Mouse (Mus musculus): ENCODE measurements at regions not wholly inside any gene's neighbourhood (a gene's known extent, or its start where the extent isn't known, plus 50 kb on each side); places are given as distances from the start of the nearest gene placed in this dataset.

- DNase-seq, result no peak
Measured at GRCm38 (mm10) chr4:95105424-95105823, 53.4 kb upstream of the Jun start.

GRCm38 (mm10) chr4:95105926-95106622 is 54.1 kb upstream of the Jun start:
- DNase-seq, result no peak

GRCm38 (mm10) chr4:95106881-95107665 is 55.1 kb upstream of the Jun start:
- no peak for DNase-seq

GRCm38 (mm10) chr4:95108811-95109210 is 56.8 kb upstream of the Jun start:
- no peak for DNase-seq

- DNase-seq, result no peak
Measured at GRCm38 (mm10) chr4:95110828-95111227, 58.8 kb upstream of the Jun start.

DNA sequence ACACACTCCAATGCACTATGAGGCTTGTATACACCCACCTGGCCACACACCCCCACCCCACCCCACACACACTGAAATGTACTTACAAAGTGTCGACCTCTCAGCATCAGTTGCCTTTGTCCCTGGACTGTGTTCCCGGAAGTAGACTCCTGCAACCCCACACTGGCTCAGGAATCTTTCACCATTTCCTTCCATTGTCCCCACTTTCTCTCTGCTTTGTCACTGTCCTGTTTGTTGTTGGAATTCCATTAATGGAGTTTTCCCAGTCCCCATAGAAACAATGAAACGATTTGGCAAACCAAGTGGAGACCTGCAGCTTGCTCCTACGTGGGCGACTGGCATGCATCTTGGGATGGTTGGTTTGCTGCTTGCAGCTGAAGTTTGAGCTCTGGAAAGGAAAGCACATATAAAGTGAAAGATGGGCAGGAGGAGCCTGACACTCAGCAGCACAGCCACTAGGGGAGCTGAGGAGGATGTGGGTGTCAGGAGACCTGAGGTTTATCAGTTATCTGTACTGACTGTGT is 65.2 kb upstream of the Jun start:
- DNase-seq, result no peak

DNA sequence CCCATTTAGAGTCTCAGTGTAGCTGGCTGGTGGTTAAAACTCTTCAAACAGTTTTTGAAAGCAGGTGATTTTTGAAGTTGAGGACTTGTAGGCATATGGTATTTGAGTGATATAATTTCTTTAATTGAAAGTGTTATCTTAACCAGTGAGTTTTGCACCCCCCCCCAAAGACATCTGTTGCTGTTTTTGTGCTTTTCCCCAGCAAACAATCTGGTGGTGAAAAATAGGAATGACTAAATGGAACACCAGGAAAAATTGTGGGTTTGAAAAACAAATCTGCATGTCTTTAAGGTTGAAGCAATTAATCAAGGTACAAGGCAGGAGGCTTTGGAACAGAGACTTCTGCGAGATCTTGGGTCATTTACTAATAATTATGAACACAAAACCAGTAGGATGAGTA is 68.9 kb upstream of the Jun start:
- no peak for DNase-seq

DNA sequence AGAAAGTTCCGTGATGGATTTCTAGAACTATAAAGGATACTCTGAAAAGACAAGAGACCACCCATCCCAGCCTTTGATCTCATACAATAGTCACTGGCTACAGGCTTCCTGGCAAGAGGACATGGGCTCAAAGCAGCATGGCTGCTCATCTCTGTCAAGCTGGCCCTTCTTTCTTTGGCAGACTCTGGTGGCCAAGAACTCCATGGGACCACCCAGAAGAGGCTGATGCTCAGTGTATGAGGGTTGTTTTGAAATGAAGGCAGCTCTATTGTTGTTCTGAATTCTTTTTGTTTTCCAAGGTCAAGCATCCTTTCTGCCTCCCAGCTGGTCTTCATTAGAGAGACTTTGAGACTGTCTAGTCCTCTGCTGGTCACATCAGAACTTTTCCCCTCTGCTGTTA is 73.3 kb upstream of the Jun start:
- no peak for DNase-seq

DNA sequence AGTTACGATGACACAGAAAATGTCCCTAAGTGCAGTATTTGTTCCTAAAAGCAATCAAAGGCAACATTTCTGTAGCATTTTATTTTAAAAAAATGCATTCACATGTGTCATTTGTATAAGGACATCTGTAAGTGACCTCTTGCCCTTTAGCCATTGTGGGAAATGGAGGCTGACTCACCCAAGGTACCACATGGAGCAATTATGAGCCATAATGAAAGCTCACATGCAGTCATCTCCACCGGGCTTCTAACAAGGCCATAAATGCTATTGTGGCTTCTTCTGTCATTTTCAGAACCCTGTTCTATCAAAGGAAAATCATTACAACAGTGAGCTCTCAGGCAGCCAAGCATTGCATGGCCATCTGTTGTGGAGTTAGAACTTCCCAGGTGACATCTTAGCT is 75.9 kb upstream of the Jun start:
- DNase-seq, result no peak

GRCm38 (mm10) chr4:95133815-95134214 is 81.8 kb upstream of the Jun start:
- peak; percentile 45 for DNase-seq

GRCm38 (mm10) chr4:95134611-95135010 is 82.6 kb upstream of the Jun start:
- no peak for DNase-seq

- DNase-seq, result no peak
Measured at GRCm38 (mm10) chr4:95137413-95138143, 85.6 kb upstream of the Jun start.

DNA sequence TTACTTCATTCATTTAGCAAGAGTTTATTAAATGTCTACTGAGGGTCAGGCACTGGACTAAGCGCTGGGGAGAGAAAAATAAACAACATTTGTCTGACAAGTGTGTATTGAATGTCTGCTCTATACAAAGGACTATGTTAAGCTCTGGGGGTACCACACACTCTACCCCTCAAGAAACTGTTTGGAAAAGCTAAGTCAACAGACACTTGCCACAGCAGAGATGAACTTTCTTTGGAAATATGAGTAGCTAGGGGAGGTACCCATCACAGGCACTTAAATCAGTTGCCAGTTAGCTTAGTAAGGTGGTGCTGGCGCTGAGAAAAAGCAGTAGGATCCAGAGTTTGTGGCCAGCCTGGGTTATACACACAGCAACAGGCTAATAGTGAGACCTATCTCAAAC is 86.7 kb upstream of the Jun start:
- DNase-seq, result no peak

DNA sequence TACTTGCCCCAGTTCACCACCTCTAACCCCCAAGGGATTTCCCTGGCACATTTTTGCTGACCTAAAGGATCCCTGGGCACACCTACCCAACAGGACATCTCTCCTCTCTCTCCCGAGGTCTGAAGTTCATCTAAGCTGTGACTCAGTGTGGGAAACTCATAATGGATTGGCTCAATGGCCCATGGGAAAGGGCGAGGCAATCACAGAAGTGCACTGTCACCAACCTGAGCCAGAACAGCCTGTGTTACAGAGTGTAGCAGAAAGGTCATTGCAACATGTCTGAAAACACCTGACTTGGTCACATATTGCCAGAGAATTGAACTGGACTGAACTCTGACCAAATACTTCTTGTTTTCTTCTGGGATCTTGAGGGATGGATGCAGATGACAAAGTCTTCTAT is 89.2 kb upstream of the Jun start:
- DNase-seq, result no peak

GRCm38 (mm10) chr4:95143130-95143529 is 91.1 kb upstream of the Jun start:
- DNase-seq, result no peak

DNA sequence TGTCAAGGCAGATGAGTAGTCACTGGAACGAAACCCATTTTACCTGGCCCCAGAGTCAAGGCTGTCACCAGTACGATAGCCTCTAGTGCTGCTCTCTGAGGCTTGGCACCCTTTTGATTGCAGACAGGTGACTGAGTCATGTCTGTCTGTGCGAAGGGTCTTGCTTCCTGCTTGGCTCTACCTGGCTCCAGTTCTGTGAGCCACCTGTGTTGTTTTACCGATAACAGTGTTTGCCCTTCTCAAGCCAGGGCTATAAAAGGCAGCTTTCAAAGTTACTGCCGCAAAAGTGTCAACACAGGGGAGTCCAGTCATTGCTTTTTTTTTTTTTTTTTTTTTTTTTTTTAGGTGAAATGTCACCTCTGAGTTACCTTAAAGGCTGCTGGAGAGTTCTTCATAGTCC is 91.6 kb upstream of the Jun start:
- no peak for DNase-seq

- DNase-seq, result no peak
Measured at GRCm38 (mm10) chr4:95144440-95144839, 92.4 kb upstream of the Jun start.

GRCm38 (mm10) chr4:95146268-95146667 is 94.2 kb upstream of the Jun start:
- no peak for DNase-seq

- no peak for DNase-seq
Measured at GRCm38 (mm10) chr4:95148665-95149064, 96.6 kb upstream of the Jun start.

DNA sequence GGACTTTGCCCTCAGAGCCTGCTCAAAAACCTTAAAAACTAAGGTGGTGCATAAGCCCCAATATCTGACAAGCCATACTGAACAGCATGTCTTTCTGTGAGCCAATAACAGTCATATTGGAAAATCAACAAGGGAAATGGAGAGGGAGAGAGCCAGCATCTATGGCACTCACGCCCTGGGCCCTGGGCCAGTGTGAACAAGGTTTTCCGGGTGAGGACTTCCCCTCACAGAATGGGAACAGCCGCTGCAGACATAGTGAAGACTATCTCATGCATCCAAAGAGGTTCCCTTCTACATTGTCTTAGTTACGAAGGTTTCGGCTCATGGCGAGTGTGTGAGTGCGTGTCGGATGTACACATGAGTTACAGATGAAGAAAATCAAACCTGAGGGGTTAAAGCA is 99.7 kb upstream of the Jun start:
- no peak for DNase-seq

DNA sequence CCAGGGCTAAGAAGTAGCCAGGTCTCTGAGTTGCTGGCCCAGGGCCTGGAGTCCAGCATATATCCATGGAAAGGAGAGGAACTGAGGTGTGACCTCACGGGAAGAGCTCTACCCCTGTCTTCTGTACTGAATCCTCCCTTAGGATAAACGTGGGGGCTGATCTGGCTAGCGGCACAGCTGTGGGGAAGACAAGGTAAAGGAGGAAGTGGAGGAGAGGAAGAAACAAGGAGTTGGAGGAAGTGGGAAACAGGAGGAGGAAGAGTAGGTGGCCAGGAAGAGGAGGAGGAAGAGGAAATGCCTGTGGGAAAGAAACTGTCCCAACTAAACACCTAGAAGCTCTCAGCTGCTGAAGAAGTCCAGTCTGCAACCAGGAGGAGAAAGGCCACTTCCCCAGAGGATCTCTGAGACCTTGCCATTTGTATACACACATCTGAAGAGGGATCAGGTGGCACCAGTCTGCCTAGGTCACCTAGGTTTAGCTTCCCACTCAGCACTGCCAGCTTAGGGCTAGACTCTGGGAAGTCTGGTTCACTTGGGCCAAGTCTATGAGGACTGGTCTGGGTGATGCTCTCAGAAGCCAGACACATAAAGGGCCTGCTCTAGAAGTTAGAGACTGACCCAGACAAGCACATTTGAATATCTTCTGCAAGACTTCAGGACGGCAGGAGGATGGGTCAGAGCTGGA is 100.6 kb upstream of the Jun start:
- no peak for DNase-seq

DNA sequence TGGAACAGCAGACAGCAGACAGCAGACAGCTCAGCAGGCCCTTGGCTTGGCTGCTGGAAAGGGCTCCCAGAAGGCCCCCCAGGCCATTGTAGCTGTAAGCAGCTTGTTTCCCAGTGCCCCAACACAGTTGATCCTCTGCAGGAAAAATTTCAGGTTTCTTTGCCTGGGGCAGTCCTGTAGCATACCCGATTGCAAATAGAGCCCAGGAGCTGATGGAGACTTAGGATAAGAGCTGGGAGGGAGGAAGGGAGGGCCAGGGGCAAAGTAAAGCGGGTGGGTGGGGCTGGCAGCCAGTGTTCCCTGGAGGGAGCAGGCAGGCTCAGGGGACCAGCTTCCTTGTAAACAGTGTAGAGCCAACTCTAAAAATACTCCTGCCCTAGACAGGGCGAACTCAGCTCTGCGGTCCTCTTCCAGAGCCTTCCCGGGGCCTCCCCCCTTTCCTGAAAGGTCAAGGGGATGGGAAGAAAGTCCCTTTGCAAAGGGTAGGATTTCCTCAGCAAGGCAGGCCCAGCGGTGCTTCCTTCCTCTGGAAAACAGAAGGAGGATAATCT is 101.8 kb upstream of the Jun start:
- peak; percentile 60 for DNase-seq

DNA sequence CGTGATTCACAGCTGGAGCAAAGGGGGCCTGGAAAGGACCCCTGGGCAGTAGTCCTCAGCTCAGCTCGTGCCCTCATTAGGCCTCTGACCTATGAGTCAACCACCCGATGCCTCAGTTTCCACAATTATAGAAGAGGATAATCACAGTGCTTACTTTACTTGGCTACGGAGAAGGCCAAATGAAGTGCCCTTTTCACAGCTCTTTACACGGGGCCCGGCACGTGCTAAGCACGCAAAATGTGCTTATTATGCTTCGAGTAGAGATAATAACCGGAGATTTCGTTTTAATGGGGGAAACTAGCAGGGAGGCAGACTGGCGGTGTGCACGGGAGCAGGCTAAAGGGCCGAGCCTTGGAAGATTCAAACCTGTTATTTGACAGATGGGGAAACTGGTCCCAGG is 102.4 kb upstream of the Jun start:
- peak; percentile 28 for DNase-seq
